Mouse (Mus musculus) heart, postnatal 0 days (tissue): ENCODE data around the gene Ablim1.

Experiments used
- CTCF ChIP-seq: IDR thresholded peaks from 2 replicates; pipeline ENCODE4 v1.5.1; 2016; ENCODE audit warnings: antibody characterized with exemption, control low read depth, low read depth
- EP300 ChIP-seq: IDR thresholded peaks from 2 replicates; pipeline ENCODE4 v1.6.1; 2016; ENCODE audit warnings: antibody characterized with exemption, low read depth

DNA sequence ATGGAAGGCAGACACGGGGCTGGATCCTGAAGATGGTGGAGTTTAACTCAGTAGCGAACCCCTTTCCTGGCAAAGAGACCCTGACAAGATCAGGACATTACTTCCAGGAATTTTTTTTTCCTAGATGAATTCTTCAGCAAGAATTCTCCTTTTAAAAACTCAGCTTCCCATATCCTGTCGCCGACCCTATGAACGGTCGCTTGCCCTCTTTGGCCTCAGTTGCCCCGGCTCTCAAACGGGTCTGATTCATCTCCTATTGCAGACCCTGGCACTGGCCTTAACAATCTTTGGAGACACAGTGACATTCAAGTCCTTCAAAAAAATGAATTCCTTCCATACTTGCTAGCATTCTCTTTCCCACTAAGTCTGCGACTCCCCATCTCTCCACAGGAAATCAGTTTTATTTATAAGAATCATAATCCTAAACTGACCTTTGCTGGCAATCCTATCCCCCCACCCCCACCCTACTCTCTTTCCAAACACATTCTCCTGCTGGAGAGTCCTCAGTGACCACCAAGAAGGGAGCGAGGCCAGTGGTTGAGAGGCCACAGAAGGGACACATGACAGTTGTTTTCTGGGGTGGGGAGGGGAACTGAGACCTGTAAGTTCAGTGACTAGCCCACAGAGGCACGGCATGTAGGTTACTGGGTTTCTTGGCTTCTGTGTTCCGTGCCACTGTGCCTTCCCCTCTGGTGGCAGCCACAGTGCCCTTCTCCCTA is 311.8 kb downstream of the Ablim1 start:
- TF ChIP-seq CTCF (no peak), EP300 (no peak)
